Comparison of ENCODE assay signal across 10 mouse cellular contexts in the genomic region with DNA sequence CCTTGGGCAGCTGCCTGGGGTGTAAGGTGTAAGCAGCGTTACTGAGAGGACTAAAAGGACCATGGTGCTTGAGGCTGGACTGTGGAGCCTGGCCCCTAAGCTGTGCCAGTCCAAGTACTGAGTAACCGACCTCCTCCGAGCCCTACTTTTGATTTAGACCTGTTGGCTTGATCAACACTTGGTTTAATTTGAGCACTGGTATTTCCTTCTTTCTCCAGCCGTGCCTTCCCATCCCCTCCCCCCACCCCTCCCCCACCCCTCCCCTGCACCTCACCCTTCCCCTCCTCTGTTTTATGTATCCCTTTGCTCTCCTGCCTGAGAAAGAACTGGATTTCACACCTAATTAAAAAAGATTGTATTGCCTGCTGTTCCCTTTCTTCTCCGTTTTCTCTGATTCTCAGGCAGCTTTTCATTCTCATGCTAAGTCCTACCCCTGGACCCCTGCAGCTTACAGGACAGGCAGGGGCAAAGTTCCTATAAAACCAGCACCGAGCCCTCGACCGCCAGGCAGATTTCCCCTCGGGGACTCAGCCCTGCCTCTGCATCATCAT.
DNase-seq lines count a peak whose midpoint lies in the region; ATAC-seq and TF ChIP-seq lines count a peak whose summit lies in the region.
"Had no signal": no experiment of that assay in that cellular context is flagged by ENCODE, and none has a peak within 500 bp of the region (broad histone marks: within the 10 kb centered on the region; RNA-seq: fewer than 3 reads in every experiment).

No protein-coding gene starts in this region.

- H3K9ac ChIP-seq in hindbrain, embryonic 16.5 days (ENCODE audit: low read depth, low read length), result no peak overlapping the region
- no peak overlapping the region for H3K9ac ChIP-seq in kidney, embryonic 16.5 days (replicated peaks; ENCODE audit: low read length)

- no peak overlapping the region; the same call in 1 of the 2 replicates for H3K4me3 ChIP-seq in forebrain, embryonic 10.5 days
- no peak overlapping the region for H3K4me3 ChIP-seq in hindbrain, embryonic 16.5 days (ENCODE audit: low read length)
- no peak overlapping the region for H3K4me3 ChIP-seq in kidney, embryonic 16.5 days (ENCODE audit: low read length)

- ATAC-seq in hindbrain, embryonic 16.5 days, result peak; percentile 42; the same call in 1 of the 2 replicates
- no peak for ATAC-seq in kidney, embryonic 16.5 days (ENCODE audit: low FRiP score, low TSS enrichment)
- no peak for ATAC-seq in CD4-positive, CD25-positive, alpha-beta regulatory T cell, adult 4 months

- no peaks in the 10 kb centered on the region for H3K27me3 ChIP-seq in forebrain, embryonic 10.5 days (ENCODE audit: poor library complexity, severe bottlenecking)
- no peaks in the 10 kb centered on the region for H3K27me3 ChIP-seq in hindbrain, embryonic 16.5 days (replicated peaks; ENCODE audit: control insufficient read depth, insufficient read depth, low read length)
- no peaks in the 10 kb centered on the region for H3K27me3 ChIP-seq in kidney, embryonic 16.5 days (ENCODE audit: insufficient read depth, low read length)

- no peak for TF ChIP-seq POLR2A in brain, embryonic 14.5 days (IDR thresholded peaks at IDR 0.05; ENCODE audit: borderline replicate concordance, extremely low read depth, insufficient read depth, insufficient read length, poor library complexity, severe bottlenecking)

- 1% methylated on average over 9 of the region's 9 CpGs for WGBS in forebrain, embryonic 10.5 days
- 7% methylated on average over 9 of the region's 9 CpGs for WGBS in hindbrain, embryonic 16.5 days
- 20% methylated on average over 9 of the region's 9 CpGs for WGBS in kidney, embryonic 16.5 days

- H3K4me1 ChIP-seq in forebrain, embryonic 10.5 days, result peaks cover 36% of the 10 kb centered on the region
- peaks cover 6% of the 10 kb centered on the region for H3K4me1 ChIP-seq in hindbrain, embryonic 16.5 days (ENCODE audit: control insufficient read depth, insufficient read depth, low read depth, low read length)
- 0 out of 2 replicates have a peak, but pooled peaks cover 4% of the 10 kb centered on the region for H3K4me1 ChIP-seq in kidney, embryonic 16.5 days (ENCODE audit: insufficient read depth, low read length)

- TF ChIP-seq CTCF in brain, embryonic 14.5 days (IDR thresholded peaks at IDR 0.05; ENCODE audit: borderline replicate concordance, extremely low read depth, insufficient read depth, insufficient read length), result no peak

- peak overlapping the region; percentile 38 for H3K4me2 ChIP-seq in hindbrain, embryonic 16.5 days (ENCODE audit: low read length)
- no peak overlapping the region for H3K4me2 ChIP-seq in kidney, embryonic 16.5 days (replicated peaks; ENCODE audit: low read depth, low read length)

- peaks cover 8% of the 10 kb centered on the region for H3K36me3 ChIP-seq in forebrain, embryonic 10.5 days (replicated peaks)
- peaks cover 8% of the 10 kb centered on the region for H3K36me3 ChIP-seq in hindbrain, embryonic 16.5 days (ENCODE audit: control insufficient read depth, insufficient read depth, low read length)
- peaks cover 15% of the 10 kb centered on the region; the same call in 1 of the 2 replicates for H3K36me3 ChIP-seq in kidney, embryonic 16.5 days (ENCODE audit: insufficient read depth, low read length)

- peak; percentile 93 for DNase-seq in brain, embryonic 14.5 days (ENCODE audit: low read depth)
- peak; percentile 68 for DNase-seq in forebrain, embryonic 10.5 days (ENCODE audit: extremely low spot score, low spot score)
- DNase-seq in neural tube, embryonic 10.5 days (ENCODE audit: extremely low spot score, low spot score), result peak; percentile 55
- DNase-seq in urinary bladder, adult 18-20 months (ENCODE audit: low spot score in 2 of 2), result no peak
- DNase-seq in thymus, postnatal 25 days, result no peak
- DNase-seq: gastrocnemius, postnatal 10 days; liver had no signal

- peaks cover 8% of the 10 kb centered on the region; the same call in 1 of the 2 replicates for H3K9me3 ChIP-seq in forebrain, embryonic 10.5 days
- no peaks in the 10 kb centered on the region for H3K9me3 ChIP-seq in hindbrain, embryonic 16.5 days (ENCODE audit: control insufficient read depth, low read length)
- 0 out of 2 replicates have a peak, but pooled peaks cover 6% of the 10 kb centered on the region for H3K9me3 ChIP-seq in kidney, embryonic 16.5 days (ENCODE audit: low read length)

- peak overlapping the region; percentile 88 for H3K27ac ChIP-seq in forebrain, embryonic 10.5 days
- peak overlapping the region; percentile 11; the same call in 1 of the 2 replicates for H3K27ac ChIP-seq in hindbrain, embryonic 16.5 days (ENCODE audit: low read depth, low read length)
- no peak overlapping the region for H3K27ac ChIP-seq in kidney, embryonic 16.5 days (ENCODE audit: low read length)

Comparison
In these comparisons a context has a peak if more than half of its experiments do, and no peak if none do; other contexts are left out.
1. DNase-seq: peak in brain, embryonic 14.5 days (single experiment), forebrain, embryonic 10.5 days (single experiment) and neural tube, embryonic 10.5 days (single experiment); none in urinary bladder, adult 18-20 months (0 of 2) and thymus, postnatal 25 days (single experiment).